Mouse (Mus musculus): ENCODE data around the gene Flvcr1. TPM values are rescaled to one million over a fixed set of nuclear protein-coding genes. Genes with fewer than 3 reads are reported as not detected.

Gene Flvcr1
- polyA plus RNA-seq, 1 experiment from 2014 or later = 12.3 TPM

DNA sequence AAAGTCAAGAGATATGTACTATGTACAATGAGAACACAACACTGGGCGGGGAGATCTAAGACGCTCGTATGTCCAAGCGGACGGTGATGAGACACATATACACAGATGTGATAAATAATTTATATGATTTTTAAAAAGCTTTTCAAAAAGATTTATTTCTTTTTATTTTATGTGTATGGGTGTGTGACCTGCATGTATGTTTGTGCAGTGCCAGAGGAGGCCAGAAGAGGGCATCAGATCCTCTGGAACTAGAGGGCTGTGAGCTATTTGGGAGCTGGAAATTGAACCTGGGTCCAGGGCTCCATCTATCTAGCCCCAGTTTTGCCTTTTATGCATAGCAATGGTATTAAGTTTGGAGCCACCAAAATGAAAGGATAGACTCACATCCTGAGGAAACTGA, 17.3 kb downstream of the Flvcr1 start:
- H3K9me3 ChIP-seq (ENCODE audit: control insufficient read depth, low read length) = no peaks in the 10 kb centered on the region
- 98% methylated on average over 5 of the region's 5 CpGs for WGBS
- no peak for ATAC-seq (ENCODE audit: low read depth)
- H3K27me3 ChIP-seq (ENCODE audit: control insufficient read depth, insufficient read depth, low read length) = no peaks in the 10 kb centered on the region
- no peak overlapping the region for H3K27ac ChIP-seq (ENCODE audit: low read depth, low read length)
- no peak overlapping the region for H3K9ac ChIP-seq (replicated peaks; ENCODE audit: low read depth, low read length)
- H3K4me3 ChIP-seq (ENCODE audit: low read depth, low read length) = no peak overlapping the region
- H3K4me2 ChIP-seq (ENCODE audit: low read depth, low read length) = no peak overlapping the region
- peaks cover 46% of the 10 kb centered on the region for H3K36me3 ChIP-seq (ENCODE audit: control insufficient read depth, insufficient read depth, low read length)
- no peaks in the 10 kb centered on the region for H3K4me1 ChIP-seq (ENCODE audit: control insufficient read depth, insufficient read depth, low read length)

DNA sequence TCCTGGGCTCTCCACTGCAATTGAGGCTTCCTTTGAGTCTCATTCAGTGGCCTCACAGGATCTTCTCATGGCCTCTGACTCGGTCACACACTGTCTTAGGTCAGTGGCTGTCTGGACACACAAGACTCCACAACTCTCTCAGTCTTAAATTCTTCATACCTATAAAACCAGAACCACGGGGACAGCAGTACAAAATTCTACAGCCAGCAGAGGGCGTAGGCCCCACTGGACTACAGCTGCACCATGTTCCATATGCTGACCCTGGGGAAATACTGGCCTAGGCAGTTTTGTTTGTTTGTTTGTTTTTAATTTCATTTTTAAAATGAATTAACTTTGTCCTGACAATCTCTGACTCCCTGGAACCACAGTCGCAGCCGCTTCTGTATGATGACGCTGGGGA, 23.8 kb downstream of the Flvcr1 start:
- Histone ChIP-seq H3K9ac (replicated peaks; ENCODE audit: low read depth, low read length) (no peak overlapping the region), H3K4me3 (ENCODE audit: low read depth, low read length) (no peak overlapping the region), H3K4me1 (ENCODE audit: control insufficient read depth, insufficient read depth, low read length) (no peaks in the 10 kb centered on the region), H3K9me3 (ENCODE audit: control insufficient read depth, low read length) (peaks cover 3% of the 10 kb centered on the region; the same call in 1 of the 2 replicates), H3K27me3 (ENCODE audit: control insufficient read depth, insufficient read depth, low read length) (no peaks in the 10 kb centered on the region), H3K36me3 (ENCODE audit: control insufficient read depth, insufficient read depth, low read length) (peaks cover 12% of the 10 kb centered on the region; the same call in 1 of the 2 replicates), H3K27ac (ENCODE audit: low read depth, low read length) (no peak overlapping the region), H3K4me2 (ENCODE audit: low read depth, low read length) (no peak overlapping the region)
- 61% methylated on average over 6 of the region's 6 CpGs for WGBS
- ATAC-seq (ENCODE audit: low read depth) = no peak

DNA sequence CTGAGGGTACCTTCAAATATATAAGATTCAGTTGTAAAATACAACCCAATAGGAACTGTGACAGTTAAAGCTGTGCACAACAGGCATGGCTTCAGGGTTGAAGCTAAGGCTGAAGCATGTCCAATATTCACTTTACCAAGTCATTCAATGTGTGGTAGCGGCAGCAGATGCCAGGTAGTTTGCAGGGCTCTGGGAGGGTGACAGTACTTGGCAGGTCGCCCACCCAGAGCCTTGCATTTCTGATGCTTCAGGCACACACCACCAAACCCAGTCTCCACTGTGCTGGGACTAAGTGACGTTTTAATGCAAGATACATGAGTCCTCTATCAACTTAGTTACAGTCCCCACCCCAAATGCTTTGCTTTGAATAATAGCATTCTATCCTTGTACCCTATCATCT, 25.3 kb downstream of the Flvcr1 start:
- peaks cover 3% of the 10 kb centered on the region; the same call in 1 of the 2 replicates for H3K9me3 ChIP-seq (ENCODE audit: control insufficient read depth, low read length)
- H3K9ac ChIP-seq (replicated peaks; ENCODE audit: low read depth, low read length) = no peak overlapping the region
- H3K4me1 ChIP-seq (ENCODE audit: control insufficient read depth, insufficient read depth, low read length) = no peaks in the 10 kb centered on the region
- peaks cover 9% of the 10 kb centered on the region; the same call in 1 of the 2 replicates for H3K36me3 ChIP-seq (ENCODE audit: control insufficient read depth, insufficient read depth, low read length)
- 74% methylated on average over 3 of the region's 3 CpGs for WGBS
- H3K4me2 ChIP-seq (ENCODE audit: low read depth, low read length) = no peak overlapping the region
- H3K4me3 ChIP-seq (ENCODE audit: low read depth, low read length) = no peak overlapping the region
- H3K27me3 ChIP-seq (ENCODE audit: control insufficient read depth, insufficient read depth, low read length) = no peaks in the 10 kb centered on the region
- no peak overlapping the region for H3K27ac ChIP-seq (ENCODE audit: low read depth, low read length)
- no peak for ATAC-seq (ENCODE audit: low read depth)

DNA sequence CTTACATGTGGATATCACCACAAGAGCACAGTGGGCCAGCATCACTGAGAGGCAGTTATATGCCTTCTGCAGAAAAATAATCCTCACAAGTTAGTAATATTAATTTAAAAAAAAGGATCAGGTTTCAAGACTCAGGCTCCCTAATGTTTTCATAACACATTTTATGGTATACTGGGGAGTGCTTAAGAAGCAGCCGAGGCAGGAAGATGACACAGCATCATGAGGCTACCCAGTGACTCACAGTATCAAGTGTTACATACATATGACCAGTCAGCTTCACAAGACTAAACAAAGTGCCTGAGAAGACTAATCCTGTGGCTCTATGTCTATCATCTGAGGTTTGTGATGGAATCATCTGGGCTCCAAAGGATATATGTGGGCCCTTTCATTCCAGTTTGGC, 27.9 kb downstream of the Flvcr1 start:
- peaks cover 3% of the 10 kb centered on the region; the same call in 1 of the 2 replicates for H3K9me3 ChIP-seq (ENCODE audit: control insufficient read depth, low read length)
- no peaks in the 10 kb centered on the region for H3K36me3 ChIP-seq (ENCODE audit: control insufficient read depth, insufficient read depth, low read length)
- no peak overlapping the region for H3K4me2 ChIP-seq (ENCODE audit: low read depth, low read length)
- 79% methylated on average over 1 of the region's 1 CpGs for WGBS
- no peak overlapping the region for H3K27ac ChIP-seq (ENCODE audit: low read depth, low read length)
- H3K4me3 ChIP-seq (ENCODE audit: low read depth, low read length) = no peak overlapping the region
- H3K4me1 ChIP-seq (ENCODE audit: control insufficient read depth, insufficient read depth, low read length) = no peaks in the 10 kb centered on the region
- ATAC-seq (ENCODE audit: low read depth) = no peak
- H3K27me3 ChIP-seq (ENCODE audit: control insufficient read depth, insufficient read depth, low read length) = no peaks in the 10 kb centered on the region
- no peak overlapping the region for H3K9ac ChIP-seq (replicated peaks; ENCODE audit: low read depth, low read length)

DNA sequence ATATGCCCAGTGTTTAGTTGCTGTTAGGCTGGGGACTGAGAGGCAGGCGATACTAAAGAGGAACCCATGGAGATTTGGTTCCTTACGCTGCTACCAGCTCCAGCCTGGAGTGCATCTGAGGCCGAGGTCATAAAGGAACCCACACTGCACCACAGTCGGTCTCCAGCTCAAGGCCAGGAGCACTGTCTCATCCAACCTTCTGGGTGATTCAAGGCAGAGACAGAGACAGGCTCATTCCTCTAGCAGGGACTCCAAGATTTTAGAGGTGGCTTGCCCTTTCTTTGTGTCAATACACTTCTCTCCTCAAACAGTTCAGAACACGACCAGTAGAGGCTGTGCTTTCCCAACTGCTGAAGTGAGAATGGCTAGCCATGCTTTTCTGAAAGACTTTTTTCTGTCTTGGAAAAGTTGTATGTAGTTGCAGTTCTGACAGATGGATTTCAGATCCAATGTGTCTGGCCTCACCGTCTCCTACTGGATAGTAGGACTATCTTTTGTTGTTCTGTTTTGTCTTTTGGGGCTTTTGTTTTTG, 29.5 kb downstream of the Flvcr1 start:
- Histone ChIP-seq H3K4me3 (ENCODE audit: low read depth, low read length) (no peak overlapping the region), H3K4me1 (ENCODE audit: control insufficient read depth, insufficient read depth, low read length) (no peaks in the 10 kb centered on the region), H3K36me3 (ENCODE audit: control insufficient read depth, insufficient read depth, low read length) (no peaks in the 10 kb centered on the region), H3K9ac (replicated peaks; ENCODE audit: low read depth, low read length) (no peak overlapping the region), H3K27me3 (ENCODE audit: control insufficient read depth, insufficient read depth, low read length) (no peaks in the 10 kb centered on the region), H3K4me2 (ENCODE audit: low read depth, low read length) (no peak overlapping the region), H3K27ac (ENCODE audit: low read depth, low read length) (no peak overlapping the region), H3K9me3 (ENCODE audit: control insufficient read depth, low read length) (peaks cover 3% of the 10 kb centered on the region; the same call in 1 of the 2 replicates)
- WGBS = 68% methylated on average over 6 of the region's 6 CpGs
- no peak for ATAC-seq (ENCODE audit: low read depth)

DNA sequence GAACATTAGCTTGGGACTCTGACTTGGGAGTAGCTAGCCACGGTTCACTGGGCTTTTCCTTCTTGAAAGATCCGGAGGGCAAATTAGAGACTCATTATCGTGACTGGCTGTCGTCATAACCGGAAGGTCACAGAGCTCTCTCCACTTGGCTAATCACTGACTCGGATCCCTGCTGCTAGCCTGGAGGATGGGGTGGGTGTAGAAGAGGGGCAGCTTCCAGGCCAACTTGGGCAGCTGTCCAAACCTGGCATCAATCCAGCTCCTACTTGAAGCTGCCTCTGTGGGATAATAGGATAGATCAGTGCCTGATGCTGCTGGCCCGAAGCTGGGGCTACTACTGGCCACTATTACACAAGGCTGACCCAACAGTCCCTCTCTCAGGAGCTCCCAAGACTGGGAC, 30.4 kb downstream of the Flvcr1 start:
- peaks cover 3% of the 10 kb centered on the region; the same call in 1 of the 2 replicates for H3K9me3 ChIP-seq (ENCODE audit: control insufficient read depth, low read length)
- ATAC-seq (ENCODE audit: low read depth) = no peak
- H3K27me3 ChIP-seq (ENCODE audit: control insufficient read depth, insufficient read depth, low read length) = no peaks in the 10 kb centered on the region

DNA sequence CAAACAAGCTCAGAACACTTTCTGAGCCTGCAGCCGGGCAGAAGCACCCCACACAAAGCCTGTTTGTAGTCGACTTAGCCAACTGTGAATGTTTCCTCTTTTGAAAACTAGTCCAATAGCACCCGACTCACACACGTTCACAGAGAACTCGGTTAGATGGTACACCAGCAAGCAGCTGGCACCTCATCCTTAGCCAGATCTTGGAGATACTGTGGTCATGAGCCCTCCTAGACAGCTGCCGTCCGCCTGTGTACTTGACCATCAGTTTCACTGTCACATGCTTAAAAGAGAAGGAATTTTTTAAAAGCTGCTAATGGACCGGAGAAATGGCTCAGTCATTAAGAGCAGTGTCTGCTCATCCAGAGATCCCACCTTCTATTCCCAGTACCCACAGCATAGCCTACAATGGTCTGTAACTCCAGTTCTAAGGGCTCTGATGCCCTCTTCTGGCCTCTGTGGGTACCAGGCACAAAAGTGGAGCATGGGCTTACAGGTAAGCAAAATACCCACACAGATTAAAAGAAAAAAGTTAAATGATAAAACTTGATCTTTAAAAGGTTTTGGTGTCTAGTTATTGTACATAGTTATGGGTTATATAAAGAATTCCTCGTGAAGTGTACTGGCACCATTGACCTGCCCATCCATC, 36.4 kb downstream of the Flvcr1 start:
- Histone ChIP-seq H3K9me3 (ENCODE audit: control insufficient read depth, low read length) (no peaks in the 10 kb centered on the region), H3K4me3 (ENCODE audit: low read depth, low read length) (no peak overlapping the region), H3K4me1 (ENCODE audit: control insufficient read depth, insufficient read depth, low read length) (no peaks in the 10 kb centered on the region), H3K27me3 (ENCODE audit: control insufficient read depth, insufficient read depth, low read length) (no peaks in the 10 kb centered on the region), H3K4me2 (ENCODE audit: low read depth, low read length) (no peak overlapping the region), H3K36me3 (ENCODE audit: control insufficient read depth, insufficient read depth, low read length) (no peaks in the 10 kb centered on the region), H3K27ac (ENCODE audit: low read depth, low read length) (no peak overlapping the region), H3K9ac (replicated peaks; ENCODE audit: low read depth, low read length) (no peak overlapping the region)
- ATAC-seq (ENCODE audit: low read depth) = no peak
- WGBS = 82% methylated on average over 9 of the region's 9 CpGs

More for the DNA sequence above, 30.4 kb downstream of the Flvcr1 start:
- Histone ChIP-seq H3K9ac (replicated peaks; ENCODE audit: low read depth, low read length) (no peak overlapping the region), H3K36me3 (ENCODE audit: control insufficient read depth, insufficient read depth, low read length) (no peaks in the 10 kb centered on the region), H3K4me3 (ENCODE audit: low read depth, low read length) (no peak overlapping the region), H3K27ac (ENCODE audit: low read depth, low read length) (no peak overlapping the region), H3K4me1 (ENCODE audit: control insufficient read depth, insufficient read depth, low read length) (no peaks in the 10 kb centered on the region), H3K4me2 (ENCODE audit: low read depth, low read length) (no peak overlapping the region)
- 54% methylated on average over 7 of the region's 7 CpGs for WGBS

DNA sequence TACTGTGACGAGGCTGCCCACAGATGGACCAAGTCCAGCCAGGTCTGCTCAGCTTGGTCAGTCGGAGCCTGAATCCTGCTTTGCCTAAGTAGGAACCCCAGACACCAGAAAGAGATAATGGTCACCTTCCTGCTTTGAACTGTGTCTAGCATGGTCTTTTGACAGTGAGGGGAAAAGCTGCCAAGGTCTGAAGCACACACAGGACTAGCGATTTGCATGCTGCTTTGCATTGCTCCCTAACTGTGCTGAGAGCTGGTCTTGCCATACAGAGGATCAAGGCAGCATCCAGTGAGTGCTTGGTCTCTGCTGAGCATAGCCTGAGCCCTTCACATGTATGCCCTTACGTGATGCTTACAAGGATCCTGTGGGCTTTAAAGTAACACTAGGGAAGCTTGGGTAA, 44.5 kb downstream of the Flvcr1 start:
- Histone ChIP-seq H3K9me3 (ENCODE audit: control insufficient read depth, low read length) (no peaks in the 10 kb centered on the region), H3K4me1 (ENCODE audit: control insufficient read depth, insufficient read depth, low read length) (peaks cover 14% of the 10 kb centered on the region), H3K27ac (ENCODE audit: low read depth, low read length) (no peak overlapping the region), H3K4me2 (ENCODE audit: low read depth, low read length) (no peak overlapping the region), H3K27me3 (ENCODE audit: control insufficient read depth, insufficient read depth, low read length) (no peaks in the 10 kb centered on the region; the same call in 1 of the 2 replicates), H3K36me3 (ENCODE audit: control insufficient read depth, insufficient read depth, low read length) (no peaks in the 10 kb centered on the region), H3K9ac (replicated peaks; ENCODE audit: low read depth, low read length) (no peak overlapping the region), H3K4me3 (ENCODE audit: low read depth, low read length) (no peak overlapping the region)
- ATAC-seq (ENCODE audit: low read depth) = no peak
- 83% methylated on average over 4 of the region's 4 CpGs for whole genome bisulfite sequencing

DNA sequence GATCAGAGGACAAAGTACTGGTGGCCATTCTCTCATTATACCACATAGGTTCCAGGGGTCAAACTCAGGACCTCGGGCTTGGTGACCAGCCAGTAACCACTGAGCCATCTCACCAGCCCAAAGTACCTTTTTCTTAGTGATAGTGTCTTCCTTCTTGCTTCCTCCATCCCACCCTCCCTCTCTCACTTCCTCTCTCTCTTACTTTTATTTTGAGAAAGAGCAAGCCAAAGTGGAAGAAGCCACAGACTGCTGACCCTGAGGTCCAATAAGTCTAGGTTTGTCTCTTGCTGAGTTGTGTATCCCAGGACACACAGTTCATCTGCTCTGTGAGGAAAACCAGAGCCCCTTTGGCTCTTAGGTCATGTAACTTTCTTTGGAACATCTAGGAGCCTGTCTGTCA, 45.5 kb downstream of the Flvcr1 start:
- no peak overlapping the region for H3K9ac ChIP-seq (replicated peaks; ENCODE audit: low read depth, low read length)
- ATAC-seq (ENCODE audit: low read depth) = no peak
- H3K4me1 ChIP-seq (ENCODE audit: control insufficient read depth, insufficient read depth, low read length) = peaks cover 19% of the 10 kb centered on the region
- no peaks in the 10 kb centered on the region for H3K36me3 ChIP-seq (ENCODE audit: control insufficient read depth, insufficient read depth, low read length)
- no peak overlapping the region for H3K27ac ChIP-seq (ENCODE audit: low read depth, low read length)
- no peaks in the 10 kb centered on the region; the same call in 1 of the 2 replicates for H3K27me3 ChIP-seq (ENCODE audit: control insufficient read depth, insufficient read depth, low read length)
- no peak overlapping the region for H3K4me3 ChIP-seq (ENCODE audit: low read depth, low read length)
- no peak overlapping the region for H3K4me2 ChIP-seq (ENCODE audit: low read depth, low read length)
- H3K9me3 ChIP-seq (ENCODE audit: control insufficient read depth, low read length) = no peaks in the 10 kb centered on the region
- WGBS = 80% methylated on average over 1 of the region's 1 CpGs
